Mouse (Mus musculus): ENCODE results near the gene Mtap.
A peak's percentile ranks its signal among the peaks of the same experiment; 100 is the strongest.

The Mtap gene

GRCm38 (mm10) chr4:89136906-89137541, at the start of gene Mtap:
TSS of gene Mtap (plus strand) at chr4:89137122.
- peak; percentile 69 for DNase-seq

- no peak for DNase-seq
Measured at GRCm38 (mm10) chr4:89089110-89089509, 47.8 kb upstream of the Mtap start.

GRCm38 (mm10) chr4:89090217-89090616, 46.7 kb upstream of the Mtap start:
- DNase-seq, result no peak

GRCm38 (mm10) chr4:89092153-89092552, 44.8 kb upstream of the Mtap start:
- no peak for DNase-seq

- no peak for DNase-seq
Measured at GRCm38 (mm10) chr4:89094773-89095172, 42.1 kb upstream of the Mtap start.

GRCm38 (mm10) chr4:89098261-89098660, 38.7 kb upstream of the Mtap start:
- no peak for DNase-seq

GRCm38 (mm10) chr4:89101276-89101675, 35.6 kb upstream of the Mtap start:
- DNase-seq, result no peak

- no peak for DNase-seq
Measured at GRCm38 (mm10) chr4:89102283-89102682, 34.6 kb upstream of the Mtap start.

- no peak for DNase-seq
Measured at GRCm38 (mm10) chr4:89105486-89105885, 31.4 kb upstream of the Mtap start.

GRCm38 (mm10) chr4:89106505-89106904, 30.4 kb upstream of the Mtap start:
- DNase-seq, result no peak

- DNase-seq, result no peak
Measured at GRCm38 (mm10) chr4:89112168-89112710, 24.7 kb upstream of the Mtap start.

GRCm38 (mm10) chr4:89112782-89113181, 24.1 kb upstream of the Mtap start:
- DNase-seq, result no peak

- no peak for DNase-seq
Measured at GRCm38 (mm10) chr4:89116006-89116405, 20.9 kb upstream of the Mtap start.

- DNase-seq, result no peak
Measured at GRCm38 (mm10) chr4:89119900-89120299, 17.0 kb upstream of the Mtap start.

GRCm38 (mm10) chr4:89120353-89120752, 16.6 kb upstream of the Mtap start:
- no peak for DNase-seq

GRCm38 (mm10) chr4:89123446-89124243, 13.3 kb upstream of the Mtap start:
- no peak for DNase-seq

GRCm38 (mm10) chr4:89127674-89128073, 9.2 kb upstream of the Mtap start:
- DNase-seq, result no peak

- no peak for DNase-seq
Measured at GRCm38 (mm10) chr4:89128080-89128936, 8.6 kb upstream of the Mtap start.

GRCm38 (mm10) chr4:89128937-89129277, 8.0 kb upstream of the Mtap start:
- DNase-seq, result no peak

- no peak for DNase-seq
Measured at GRCm38 (mm10) chr4:89129311-89129913, 7.5 kb upstream of the Mtap start.

GRCm38 (mm10) chr4:89131795-89132194, 5.1 kb upstream of the Mtap start:
- DNase-seq, result no peak

- DNase-seq, result no peak
Measured at GRCm38 (mm10) chr4:89136356-89136755, 566 bp upstream of the Mtap start.

Data from cerebellum, adult 11 months (tissue).